Mouse (Mus musculus): ENCODE data around the gene Tsen2.

Gene Tsen2

DNA sequence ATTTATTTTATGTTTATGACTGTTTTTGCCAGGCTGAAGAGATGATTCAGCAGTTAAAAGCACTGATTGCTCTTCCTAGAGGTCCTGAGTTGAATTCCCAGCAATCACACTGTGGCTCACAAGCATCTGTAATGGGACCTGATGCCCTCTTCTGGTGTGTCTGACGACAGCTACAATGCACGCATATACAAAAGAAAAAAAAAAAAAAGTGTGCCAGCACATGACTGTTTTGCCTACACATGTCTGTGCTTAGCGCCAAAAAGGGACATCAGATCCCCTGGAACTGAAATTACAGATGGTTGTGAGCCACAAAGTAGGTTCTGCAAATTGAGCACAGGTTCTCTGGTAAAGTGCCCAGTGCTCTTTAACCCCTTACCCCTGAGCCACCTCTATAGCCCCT, 2.1 kb upstream of the Tsen2 start:
- DNase-seq, result no peak

- no peak for DNase-seq
Measured at GRCm38 (mm10) chr6:115546276-115546675, 1.8 kb downstream of the Tsen2 start.

DNA sequence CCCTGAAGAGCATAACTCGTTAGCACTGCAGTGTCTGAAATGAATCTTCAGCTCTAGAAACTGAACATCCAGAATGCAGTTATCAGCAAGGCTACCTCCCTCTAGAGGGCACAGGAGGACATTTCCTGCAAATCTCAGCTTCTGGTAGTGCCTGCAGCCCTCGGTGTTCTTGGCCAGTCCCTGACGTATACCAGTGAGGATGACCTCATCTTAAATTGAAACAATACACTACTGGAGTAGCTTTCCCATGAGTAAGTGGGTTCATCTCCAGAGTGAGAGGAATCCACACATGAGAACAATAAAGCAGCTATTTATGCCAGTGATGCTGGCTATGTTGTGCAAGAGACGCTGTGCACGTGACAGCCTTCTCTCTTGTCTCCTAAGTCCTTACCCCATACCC, 11.0 kb downstream of the Tsen2 start:
- no peak for DNase-seq

DNA sequence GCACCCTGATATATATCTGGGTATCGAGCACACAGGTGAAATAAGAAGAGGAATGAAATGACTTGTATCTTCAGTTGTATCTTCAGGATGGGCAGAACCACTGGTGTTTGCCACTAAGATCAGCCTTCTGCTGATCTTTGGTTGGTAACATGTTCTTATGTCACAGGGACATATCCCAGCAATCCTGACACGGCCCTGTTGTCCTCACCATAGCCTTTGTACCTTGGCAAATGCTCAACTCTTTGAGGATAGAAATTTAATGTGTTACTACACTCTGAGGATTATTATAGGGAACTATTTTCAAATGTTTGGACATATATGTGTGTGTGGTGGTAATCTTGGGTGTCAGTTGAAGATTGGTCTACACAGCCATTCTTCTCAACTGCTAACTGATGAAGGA, 13.7 kb downstream of the Tsen2 start:
- DNase-seq, result no peak

DNA sequence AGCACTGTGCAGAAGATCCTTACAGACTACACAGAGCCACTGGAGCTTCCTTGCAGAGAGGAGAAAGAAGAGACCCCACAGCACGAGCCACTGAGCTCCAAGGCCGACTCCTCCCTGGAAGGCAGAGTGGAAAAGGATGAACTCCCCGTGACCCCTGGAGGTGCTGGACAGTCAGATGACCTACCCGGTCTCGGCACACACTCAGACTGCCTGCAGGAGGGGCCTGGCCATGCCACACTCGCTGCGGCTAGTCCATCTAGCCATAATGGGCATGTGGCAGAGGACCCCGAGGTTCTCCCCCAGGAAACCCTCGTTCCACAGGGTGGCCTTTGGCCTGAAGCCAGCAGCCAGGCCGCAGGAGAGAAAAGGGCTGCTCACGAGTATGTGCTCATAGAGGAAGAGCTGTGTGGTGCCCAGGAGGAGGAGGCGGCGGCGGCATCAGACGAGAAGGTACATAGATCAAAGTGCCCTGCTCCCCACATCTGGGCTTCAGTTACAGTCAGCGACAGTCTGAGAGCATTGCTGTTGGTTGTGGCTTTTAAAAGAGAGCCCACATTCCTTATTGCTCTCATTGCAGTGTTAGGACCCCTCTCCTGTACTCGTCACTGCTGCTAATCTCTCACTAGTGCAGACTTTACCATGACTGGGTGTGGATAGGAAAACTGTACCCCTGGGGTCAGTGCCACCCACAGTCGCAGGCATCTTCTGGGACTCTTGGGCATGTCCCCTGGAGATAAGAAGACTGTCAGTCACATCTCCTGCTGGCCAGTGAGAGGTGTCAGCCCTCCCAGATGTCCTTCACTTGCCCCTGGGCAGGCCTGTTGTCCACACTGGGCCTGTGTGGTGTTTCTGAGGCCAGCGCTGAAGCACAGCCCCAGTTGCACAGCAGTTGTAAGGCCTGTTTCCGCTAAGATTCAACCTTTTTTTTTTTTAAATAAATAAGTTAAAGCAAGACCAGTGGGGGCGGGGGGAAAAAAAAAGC, 15.5 kb downstream of the Tsen2 start:
- DNase-seq, result peak; percentile 92

DNA sequence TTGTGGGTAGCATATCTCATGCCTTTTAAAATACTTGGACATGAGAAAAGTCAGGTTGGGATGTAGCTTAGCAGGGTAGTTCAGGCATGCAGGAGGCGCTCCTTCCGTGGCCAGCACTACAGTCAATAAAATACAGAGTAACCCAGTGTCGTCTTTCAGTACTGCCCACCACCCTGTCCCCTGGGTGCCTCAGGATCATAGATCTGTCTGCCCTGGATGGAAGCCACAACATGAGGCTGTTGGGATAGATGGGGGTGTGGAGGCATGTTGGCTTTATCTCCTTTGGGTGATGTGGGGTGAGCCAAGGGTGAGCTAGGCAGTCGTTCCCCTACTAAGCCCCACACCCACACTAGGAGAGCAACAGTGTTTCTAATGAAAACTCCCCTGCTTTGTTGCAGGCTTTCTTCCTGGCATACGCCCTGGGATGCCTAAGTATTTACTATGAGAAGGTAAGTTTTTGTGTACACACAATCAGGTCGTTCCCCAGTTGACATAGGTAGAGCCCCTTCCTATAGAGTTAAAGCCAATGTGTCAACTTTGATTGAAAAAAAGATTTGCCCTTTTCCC, 21.1 kb downstream of the Tsen2 start:
- DNase-seq, result peak; percentile 87

DNA sequence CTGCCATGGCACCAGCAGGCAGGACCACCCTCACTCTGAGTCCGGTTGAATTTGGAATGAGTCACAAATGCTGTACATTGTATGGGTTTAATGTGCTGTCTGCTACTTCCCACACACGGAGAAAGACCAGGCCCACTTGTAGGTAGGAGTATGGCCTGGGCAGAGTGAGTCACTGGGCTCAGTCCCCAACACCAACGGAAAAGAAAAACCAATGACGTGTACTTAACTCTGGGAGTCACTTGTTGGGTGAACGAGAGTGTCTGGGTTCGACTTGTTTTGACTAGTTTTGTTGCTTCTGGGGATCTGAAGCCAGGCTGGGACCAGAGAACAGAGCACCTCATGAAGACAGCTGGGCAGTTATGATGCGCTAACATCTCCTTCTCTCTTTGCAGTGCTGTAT, 29.7 kb downstream of the Tsen2 start:
- no peak for DNase-seq

DNA sequence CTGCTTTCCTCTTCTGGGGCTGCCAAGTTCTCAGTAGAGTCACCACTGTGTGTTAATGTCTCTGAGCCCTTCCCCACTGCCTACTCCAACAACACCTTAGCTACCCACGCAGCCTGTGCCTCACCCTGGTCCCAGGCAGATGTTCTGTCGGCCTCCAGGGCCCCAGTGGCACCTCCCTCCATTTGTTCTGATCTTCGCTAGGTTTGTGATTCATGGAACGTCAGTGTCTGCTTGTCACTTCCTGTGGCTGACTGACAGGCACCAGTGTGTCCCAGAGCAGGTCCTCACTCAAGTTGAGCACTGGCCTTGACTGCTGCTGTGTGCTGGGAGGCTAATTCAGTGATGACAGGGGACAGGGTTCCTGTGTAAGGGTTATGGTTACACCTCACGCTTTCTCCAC, 32.9 kb downstream of the Tsen2 start:
- no peak for DNase-seq

GRCm38 (mm10) chr6:115577941-115578340, 33.5 kb downstream of the Tsen2 start:
- no peak for DNase-seq

GRCm38 (mm10) chr6:115580810-115581209, 36.3 kb downstream of the Tsen2 start:
- no peak for DNase-seq

GRCm38 (mm10) chr6:115582328-115583115, 38.1 kb downstream of the Tsen2 start:
- DNase-seq, result peak; percentile 72

GRCm38 (mm10) chr6:115583430-115584125, 39.1 kb downstream of the Tsen2 start:
- peak; percentile 81 for DNase-seq

GRCm38 (mm10) chr6:115584176-115584575, 39.7 kb downstream of the Tsen2 start:
- DNase-seq, result peak; percentile 43

DNA sequence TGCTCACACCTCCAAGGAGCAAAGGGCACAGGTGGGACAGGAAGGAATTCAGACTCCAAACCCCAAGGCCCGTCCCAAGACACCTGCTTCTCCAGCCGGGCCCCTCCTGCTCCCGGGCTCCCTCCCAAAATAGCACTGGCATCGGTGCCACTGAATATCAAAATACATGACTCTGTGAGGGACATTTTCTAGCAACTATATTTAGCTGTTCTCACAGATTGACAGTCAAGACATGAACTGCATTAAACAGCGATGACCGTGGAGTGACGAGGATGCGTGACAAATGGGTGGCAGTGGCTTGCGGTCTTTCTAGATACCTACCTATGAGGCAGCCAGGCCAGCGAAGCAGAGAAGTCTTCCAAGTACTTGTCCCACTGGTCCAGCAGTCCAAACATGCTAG, 41.9 kb downstream of the Tsen2 start:
- peak; percentile 92 for DNase-seq

GRCm38 (mm10) chr6:115591692-115592359, 47.4 kb downstream of the Tsen2 start:
- DNase-seq, result no peak

GRCm38 (mm10) chr6:115592458-115592857, 48.0 kb downstream of the Tsen2 start, which contains the start of gene Mkrn2os:
Mkrn2os (minus strand) TSS chr6:115592576.
- no peak for DNase-seq

DNA sequence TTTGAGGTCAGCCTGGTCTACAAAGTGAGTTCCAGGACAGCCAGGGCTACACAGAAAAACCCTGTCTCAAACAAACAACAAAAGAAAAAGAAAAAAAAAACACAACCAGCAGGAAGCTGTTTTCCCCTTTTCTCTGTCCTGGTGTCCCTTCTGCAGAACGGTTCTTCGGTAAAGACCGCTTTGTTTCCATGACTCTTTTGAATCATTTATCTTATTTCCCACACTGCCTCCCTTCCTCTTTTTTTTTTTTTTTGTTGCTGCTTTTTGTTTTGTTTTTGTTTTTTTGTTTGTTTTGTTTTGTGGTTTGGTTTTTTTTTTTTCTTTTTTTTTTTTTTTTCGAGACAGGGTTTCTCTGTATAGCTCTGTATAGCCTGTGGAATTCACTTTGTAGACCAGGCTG, 48.8 kb downstream of the Tsen2 start:
- no peak for DNase-seq

DNA sequence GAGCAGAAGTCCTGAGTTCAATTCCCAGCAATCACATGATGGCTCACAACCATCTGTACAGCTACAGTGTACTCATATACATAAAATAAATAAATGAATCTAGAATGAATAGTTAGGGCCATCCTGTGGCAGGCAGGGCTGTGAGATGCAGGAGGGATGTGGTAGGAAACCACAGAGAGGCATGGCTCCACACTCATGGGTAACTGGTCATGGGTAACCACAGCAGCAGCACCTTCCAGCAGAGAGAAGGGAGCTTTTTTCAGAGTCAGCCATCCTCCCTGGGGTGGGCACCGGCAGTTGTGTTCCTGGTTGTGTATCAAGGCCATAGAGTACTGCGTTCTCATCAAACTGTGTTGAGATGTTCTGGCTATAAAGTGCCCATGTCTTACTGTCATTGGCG, 50.0 kb downstream of the Tsen2 start:
- DNase-seq, result no peak

- no peak for DNase-seq
Measured at GRCm38 (mm10) chr6:115595667-115596066, 51.2 kb downstream of the Tsen2 start.

DNA sequence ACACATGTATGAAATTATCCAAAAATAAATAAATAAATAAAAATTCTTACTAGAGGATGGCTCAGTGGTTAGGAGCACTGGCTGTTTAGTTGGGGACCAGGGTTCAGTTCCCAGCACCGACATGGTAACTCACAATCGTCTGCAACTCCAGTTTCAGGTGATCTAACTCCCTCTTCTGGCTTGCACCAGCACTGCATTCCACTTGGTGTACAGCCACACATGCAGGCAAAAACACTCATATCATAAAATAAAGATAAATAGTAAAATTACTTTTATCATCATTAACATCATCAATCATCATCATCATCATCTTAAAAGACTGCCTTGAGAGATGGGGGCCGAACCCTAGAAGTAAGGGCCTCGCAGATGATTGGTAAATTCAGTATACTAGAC, 56.9 kb downstream of the Tsen2 start:
- DNase-seq, result peak; percentile 89

DNA sequence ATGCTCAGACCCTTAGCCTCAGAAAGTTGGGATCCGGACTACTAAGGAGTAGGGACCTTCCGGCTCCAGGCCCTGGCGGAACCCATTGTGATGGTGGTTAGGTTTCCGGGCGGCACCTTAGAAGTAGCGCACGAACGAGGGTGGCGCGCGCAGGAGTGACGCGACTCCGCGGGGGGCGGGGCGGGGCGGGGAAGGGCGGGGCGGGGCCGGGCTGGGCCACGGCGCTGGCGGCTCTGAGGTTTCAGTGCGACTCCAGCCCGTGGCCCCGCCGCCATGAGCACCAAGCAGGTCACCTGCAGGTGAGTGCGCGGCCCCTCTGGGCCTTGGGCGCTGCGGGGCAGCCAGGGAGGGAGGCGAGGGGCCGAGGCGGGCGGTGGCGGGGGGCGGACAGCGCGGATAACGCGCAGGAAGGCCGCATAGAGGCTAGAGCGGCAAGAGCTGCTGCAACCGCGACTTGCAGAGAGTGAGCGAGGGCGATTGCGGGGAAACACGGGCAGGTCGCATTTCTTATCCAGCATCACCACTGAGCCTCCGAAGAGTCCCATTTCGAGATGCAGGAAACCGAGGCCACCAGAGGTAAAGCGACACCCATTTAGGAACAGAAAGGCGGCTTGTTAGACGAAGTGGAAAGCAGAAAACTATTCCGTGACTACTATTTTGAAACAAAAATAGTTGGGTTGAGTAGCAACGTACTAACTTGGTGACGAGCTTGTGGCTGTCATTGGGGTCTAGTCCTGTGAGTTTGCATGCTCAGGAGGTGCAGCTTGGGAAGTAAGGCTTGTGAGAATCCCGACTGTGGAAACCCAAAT, 57.5 kb downstream of the Tsen2 start, which contains the start of gene Mkrn2:
Mkrn2 (plus strand) TSS at position 188 of the 809 bp plus-strand sequence.
- peak; percentile 98 for DNase-seq

Data from heart, adult 11 months (tissue).